23 mouse cellular contexts compared by ENCODE assay signal in the genomic region with DNA sequence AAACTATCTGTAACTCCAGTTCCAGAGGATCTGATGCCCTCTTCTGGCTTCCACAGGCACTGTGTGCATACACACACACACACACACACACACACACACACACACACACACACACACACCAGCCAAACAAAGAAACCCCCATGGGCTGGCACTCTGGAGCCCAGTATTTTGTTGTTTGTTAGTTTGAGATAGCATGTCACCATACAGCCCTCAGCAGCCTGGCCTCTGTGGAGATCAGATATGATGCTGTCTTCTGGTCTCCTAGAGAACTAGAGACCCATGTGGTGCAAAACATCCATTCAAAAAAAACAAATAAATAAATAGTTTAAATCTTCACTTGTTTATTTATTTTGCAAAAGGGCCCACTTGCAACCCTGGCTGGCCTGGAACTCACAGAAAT. TPM values are rescaled to one million over a fixed set of nuclear protein-coding genes. Genes with fewer than 3 reads are reported as not detected.
DNase-seq lines count a peak whose midpoint lies in the region; ATAC-seq and TF ChIP-seq lines count a peak whose summit lies in the region.
"Had no signal": no experiment of that assay in that cellular context is flagged by ENCODE, and none has a peak within 500 bp of the region (broad histone marks: within the 10 kb centered on the region; RNA-seq: fewer than 3 reads in every experiment).

No protein-coding gene starts in this region.

- no peak overlapping the region for H3K4me3 ChIP-seq in layer of hippocampus, adult 2 months
- no peak overlapping the region for H3K4me3 ChIP-seq in liver, embryonic 12.5 days
- no peak overlapping the region for H3K4me3 ChIP-seq in liver, postnatal 0 days (ENCODE audit: low read depth, low read length)
- H3K4me3 ChIP-seq in liver, embryonic 14.5 days (ENCODE audit: insufficient read depth in 1 of 2, low read depth in 2 of 2, low read length in 2 of 2): no peak overlapping the region
- H3K4me3 ChIP-seq: embryonic facial prominence, embryonic 10.5 days; embryonic facial prominence, embryonic 12.5 days; forebrain, embryonic 13.5 days; forebrain, embryonic 15.5 days had no signal

- H3K4me1 ChIP-seq in liver, embryonic 12.5 days: peaks cover 19% of the 10 kb centered on the region
- no peaks in the 10 kb centered on the region; the same call in 1 of the 2 replicates for H3K4me1 ChIP-seq in liver, postnatal 0 days (ENCODE audit: insufficient read depth)
- H3K4me1 ChIP-seq in liver, embryonic 14.5 days (replicated peaks; ENCODE audit: control insufficient read depth in 2 of 2, insufficient read depth in 2 of 2, low read length in 1 of 2): no peaks in the 10 kb centered on the region

- H3K36me3 ChIP-seq in liver, embryonic 12.5 days: peaks cover 23% of the 10 kb centered on the region
- H3K36me3 ChIP-seq in liver, postnatal 0 days (replicated peaks; ENCODE audit: insufficient read depth, low read length): 0 out of 2 replicates have a peak, but pooled peaks cover 6% of the 10 kb centered on the region
- no peaks in the 10 kb centered on the region for H3K36me3 ChIP-seq in liver, embryonic 14.5 days (replicated peaks; ENCODE audit: control insufficient read depth, insufficient read depth, low read depth)

- ATAC-seq in liver, embryonic 12.5 days: 0 out of 2 replicates have a peak, but pooled peaks have one; percentile 35
- no peak for ATAC-seq in liver, postnatal 0 days
- ATAC-seq in liver, embryonic 14.5 days (ENCODE audit: insufficient read depth): peak; percentile 53; the same call in 1 of the 2 replicates
- ATAC-seq: activated CD4-positive, CD25-positive, alpha-beta regulatory T cell, adult 4 months; CD4-positive, CD25-positive, alpha-beta regulatory T cell, adult 4 months; forebrain, embryonic 13.5 days; forebrain, embryonic 15.5 days; forebrain, postnatal 0 days; Patski had no signal

- no peak overlapping the region for H3K4me2 ChIP-seq in liver, embryonic 12.5 days
- no peak overlapping the region for H3K4me2 ChIP-seq in liver, postnatal 0 days (ENCODE audit: low read depth, low read length)
- no peak overlapping the region for H3K4me2 ChIP-seq in liver, embryonic 14.5 days (ENCODE audit: low read depth)
- H3K4me2 ChIP-seq: embryonic facial prominence, embryonic 12.5 days; forebrain, embryonic 13.5 days; forebrain, embryonic 15.5 days had no signal

- peaks cover 38% of the 10 kb centered on the region for H3K27me3 ChIP-seq in liver, embryonic 12.5 days (replicated peaks)
- H3K27me3 ChIP-seq in liver, postnatal 0 days (ENCODE audit: insufficient read depth, low read length): peaks cover 26% of the 10 kb centered on the region
- H3K27me3 ChIP-seq in liver, embryonic 14.5 days (ENCODE audit: control insufficient read depth, insufficient read depth, low read length): peaks cover 20% of the 10 kb centered on the region
- H3K27me3 ChIP-seq: Patski had no signal

- no peak for TF ChIP-seq EP300 in liver, postnatal 0 days (IDR thresholded peaks at IDR 0.05; ENCODE audit: low read depth)
- TF ChIP-seq EP300 in liver, embryonic 14.5 days (IDR thresholded peaks at IDR 0.05; ENCODE audit: low read depth): no peak

- no peaks in the 10 kb centered on the region for H3K9me3 ChIP-seq in liver, embryonic 12.5 days (replicated peaks)
- no peaks in the 10 kb centered on the region for H3K9me3 ChIP-seq in liver, postnatal 0 days (ENCODE audit: low read length)
- H3K9me3 ChIP-seq in liver, embryonic 14.5 days (ENCODE audit: control insufficient read depth, low read length): no peaks in the 10 kb centered on the region
- H3K9me3 ChIP-seq: embryonic facial prominence, embryonic 10.5 days; embryonic facial prominence, embryonic 12.5 days; forebrain, embryonic 13.5 days; forebrain, embryonic 15.5 days; G1E had no signal

- no peak overlapping the region for H3K9ac ChIP-seq in liver, embryonic 12.5 days
- H3K9ac ChIP-seq in liver, postnatal 0 days (replicated peaks): no peak overlapping the region
- no peak overlapping the region for H3K9ac ChIP-seq in liver, embryonic 14.5 days (replicated peaks)
- H3K9ac ChIP-seq: embryonic facial prominence, embryonic 12.5 days; forebrain, embryonic 13.5 days; forebrain, embryonic 15.5 days; forebrain, postnatal 0 days had no signal

- peak; percentile 46 for DNase-seq in cerebellum, adult 11-12 months
- DNase-seq in cerebellum, postnatal 4 days (ENCODE audit: low spot score in 2 of 2): no peak
- DNase-seq in layer of hippocampus, adult 2 months (ENCODE audit: low spot score in 2 of 2): no peak
- DNase-seq in layer of hippocampus, adult 9-10 months (ENCODE audit: low spot score): no peak
- no peak for DNase-seq in liver, postnatal 0 days
- no peak for DNase-seq in liver, embryonic 14.5 days (ENCODE audit: low read depth in 3 of 3, low spot score in 3 of 3)
- DNase-seq in frontal cortex, adult 2 months (ENCODE audit: extremely low spot score in 1 of 2, low spot score in 1 of 2): no peak
- DNase-seq: adrenal gland, adult 8-10 months; adrenal gland, postnatal 14 days; adrenal gland, postnatal 36 days; B cell, adult 2 months; cerebellum, adult 18-20 months; forebrain, postnatal 0 days had no signal

- 0 out of 2 replicates have a peak, but pooled peaks have one; percentile 12 for TF ChIP-seq CTCF in layer of hippocampus, adult 2 months (conservative IDR thresholded peaks at IDR 0.05)
- TF ChIP-seq CTCF in liver, postnatal 0 days (IDR thresholded peaks at IDR 0.05; ENCODE audit: low read depth): no peak
- no peak for TF ChIP-seq CTCF in liver, embryonic 14.5 days (IDR thresholded peaks at IDR 0.05; ENCODE audit: low read depth)

- peak overlapping the region; percentile 86; the same call in 1 of the 2 replicates for H3K27ac ChIP-seq in layer of hippocampus, adult 2 months
- no peak overlapping the region for H3K27ac ChIP-seq in liver, embryonic 12.5 days
- H3K27ac ChIP-seq in liver, postnatal 0 days (ENCODE audit: low read depth): no peak overlapping the region
- no peak overlapping the region for H3K27ac ChIP-seq in liver, embryonic 14.5 days
- H3K27ac ChIP-seq: embryonic facial prominence, embryonic 10.5 days; embryonic facial prominence, embryonic 12.5 days; forebrain, embryonic 13.5 days; forebrain, embryonic 15.5 days had no signal

RNA-seq across cellular contexts. Expression of gene Diras1, which starts 2.8 kb away (rescaled TPM):
- 100 to 1,000 TPM in 1 of 2 experiments, 10 to 100 TPM in 1; 95.2 to 100 TPM for total RNA-seq in layer of hippocampus, adult 2 months (2021)
- polyA plus RNA-seq in liver, embryonic 12.5 days (2016; fragmentation: Nextera tagmentation; extraction: Ambion mirVana): not detected in 2 replicates
- not detected in 2 replicates for polyA plus RNA-seq in liver, postnatal 0 days (2015; fragmentation: Nextera tagmentation; extraction: Ambion mirVana)
- polyA plus RNA-seq in liver, embryonic 14.5 days (2012; rRNA removed): 0.05 TPM in 1 of 2 replicates, not detected in the other
- polyA plus RNA-seq in liver, embryonic 14.5 days (2014; fragmentation: Nextera tagmentation; extraction: Ambion mirVana): not detected in 2 replicates
- polyA plus RNA-seq in frontal cortex, adult 2 months (2012; rRNA removed): 79.6 and 82.1 TPM in 2 replicates
- total RNA-seq: CH12.LX had no signal
- polyA plus RNA-seq: CD4-positive, CD25-positive, alpha-beta regulatory T cell, adult 4 months had no signal

RNA-seq across cellular contexts. Expression of gene Slc39a3, which starts 9.0 kb away (rescaled TPM):
- total RNA-seq in layer of hippocampus, adult 2 months (2021): 10 to 100 TPM; 60.8 to 66.1 TPM
- polyA plus RNA-seq in liver, embryonic 12.5 days (2016; fragmentation: Nextera tagmentation; extraction: Ambion mirVana): 7.1 and 7.9 TPM in 2 replicates
- 4.6 and 4.7 TPM in 2 replicates for polyA plus RNA-seq in liver, postnatal 0 days (2015; fragmentation: Nextera tagmentation; extraction: Ambion mirVana)
- polyA plus RNA-seq in liver, embryonic 14.5 days (2012; rRNA removed): 4.2 and 4.4 TPM in 2 replicates
- 2.7 and 3.2 TPM in 2 replicates for polyA plus RNA-seq in liver, embryonic 14.5 days (2014; fragmentation: Nextera tagmentation; extraction: Ambion mirVana)
- 67.1 and 70.1 TPM in 2 replicates for polyA plus RNA-seq in frontal cortex, adult 2 months (2012; rRNA removed)

RNA-seq across cellular contexts. Expression of gene Gng7, which starts 13.5 kb away (rescaled TPM):
- total RNA-seq in layer of hippocampus, adult 2 months (2021): 100 to 1,000 TPM; 161 to 176 TPM
- 0.80 and 0.81 TPM in 2 replicates for polyA plus RNA-seq in liver, embryonic 12.5 days (2016; fragmentation: Nextera tagmentation; extraction: Ambion mirVana)
- 1.3 TPM in 2 replicates for polyA plus RNA-seq in liver, postnatal 0 days (2015; fragmentation: Nextera tagmentation; extraction: Ambion mirVana)
- polyA plus RNA-seq in liver, embryonic 14.5 days (2012; rRNA removed): 0.19 and 0.25 TPM in 2 replicates
- polyA plus RNA-seq in liver, embryonic 14.5 days (2014; fragmentation: Nextera tagmentation; extraction: Ambion mirVana): 0.23 and 0.33 TPM in 2 replicates
- polyA plus RNA-seq in frontal cortex, adult 2 months (2012; rRNA removed): 80.8 and 101 TPM in 2 replicates
- polyA plus RNA-seq: activated CD4-positive, CD25-positive, alpha-beta regulatory T cell, adult 4 months had no signal

RNA-seq across cellular contexts. Expression of gene Sgta, which starts 31.8 kb away (rescaled TPM):
- 100 to 1,000 TPM; 176 TPM for total RNA-seq in layer of hippocampus, adult 2 months (2021)
- polyA plus RNA-seq in liver, embryonic 12.5 days (2016; fragmentation: Nextera tagmentation; extraction: Ambion mirVana): 89.2 and 91.3 TPM in 2 replicates
- polyA plus RNA-seq in liver, postnatal 0 days (2015; fragmentation: Nextera tagmentation; extraction: Ambion mirVana): 50.2 and 50.6 TPM in 2 replicates
- polyA plus RNA-seq in liver, embryonic 14.5 days (2012; rRNA removed): 38.4 and 43.6 TPM in 2 replicates
- 43.8 and 48.0 TPM in 2 replicates for polyA plus RNA-seq in liver, embryonic 14.5 days (2014; fragmentation: Nextera tagmentation; extraction: Ambion mirVana)
- 207 and 208 TPM in 2 replicates for polyA plus RNA-seq in frontal cortex, adult 2 months (2012; rRNA removed)

RNA-seq across cellular contexts. Expression of gene Thop1, which starts 41.6 kb away (rescaled TPM):
- total RNA-seq in layer of hippocampus, adult 2 months (2021): 10 to 100 TPM; 52.0 to 52.6 TPM
- polyA plus RNA-seq in liver, embryonic 12.5 days (2016; fragmentation: Nextera tagmentation; extraction: Ambion mirVana): 48.5 and 50.8 TPM in 2 replicates
- 7.4 and 8.1 TPM in 2 replicates for polyA plus RNA-seq in liver, postnatal 0 days (2015; fragmentation: Nextera tagmentation; extraction: Ambion mirVana)
- 20.5 and 21.7 TPM in 2 replicates for polyA plus RNA-seq in liver, embryonic 14.5 days (2012; rRNA removed)
- polyA plus RNA-seq in liver, embryonic 14.5 days (2014; fragmentation: Nextera tagmentation; extraction: Ambion mirVana): 15.0 and 17.7 TPM in 2 replicates
- polyA plus RNA-seq in frontal cortex, adult 2 months (2012; rRNA removed): 60.8 and 63.1 TPM in 2 replicates

Comparison
In these comparisons a context has a peak if more than half of its experiments do, and no peak if none do; other contexts are left out.
1. RNA of gene Diras1, which starts 2.8 kb away (polyA plus RNA-seq): 79.6 to 82.1 TPM in frontal cortex, adult 2 months; not detected in liver, embryonic 12.5 days, not detected in liver, postnatal 0 days and 0.05 TPM in liver, embryonic 14.5 days; every median in the first group is over 10 times any median in the second.
2. RNA of gene Gng7, which starts 13.5 kb away (polyA plus RNA-seq): 80.8 to 101 TPM in frontal cortex, adult 2 months; 1.3 TPM in liver, postnatal 0 days, 0.80 to 0.81 TPM in liver, embryonic 12.5 days and 0.19 to 0.33 TPM in liver, embryonic 14.5 days; every median in the first group is over 10 times any median in the second.